Mouse (Mus musculus) E14TG2a.4 (cell line): ENCODE results near the gene Pdlim5.

ENCODE experiments used
- CTCF ChIP-seq: conservative IDR thresholded peaks from 2 replicates; pipeline ENCODE4 v1.5.1; 2014; ENCODE audit warnings: low read length
- NANOG ChIP-seq: IDR thresholded peaks from 2 replicates; pipeline ENCODE4 v1.6.1; 2014; ENCODE audit warnings: borderline replicate concordance, low read length, mixed read lengths
- POU5F1 ChIP-seq: IDR thresholded peaks from 2 replicates; pipeline ENCODE4 v1.6.1; 2014; ENCODE audit warnings: low read length, borderline replicate concordance

- TF ChIP-seq CTCF: no peak
- TF ChIP-seq NANOG: no peak
- TF ChIP-seq POU5F1: no peak
These were observed 55.9 kb downstream of the Pdlim5 start for GRCm38 (mm10) chr3:142339440-142340251.
